Mouse (Mus musculus): ENCODE data around the gene Thrap3.
"Not testable (repeated sequence)": the region's sequence is repeated elsewhere in the genome, so short reads cannot be mapped to it uniquely, and the experiment has no call there.

Thrap3 gene

DNA sequence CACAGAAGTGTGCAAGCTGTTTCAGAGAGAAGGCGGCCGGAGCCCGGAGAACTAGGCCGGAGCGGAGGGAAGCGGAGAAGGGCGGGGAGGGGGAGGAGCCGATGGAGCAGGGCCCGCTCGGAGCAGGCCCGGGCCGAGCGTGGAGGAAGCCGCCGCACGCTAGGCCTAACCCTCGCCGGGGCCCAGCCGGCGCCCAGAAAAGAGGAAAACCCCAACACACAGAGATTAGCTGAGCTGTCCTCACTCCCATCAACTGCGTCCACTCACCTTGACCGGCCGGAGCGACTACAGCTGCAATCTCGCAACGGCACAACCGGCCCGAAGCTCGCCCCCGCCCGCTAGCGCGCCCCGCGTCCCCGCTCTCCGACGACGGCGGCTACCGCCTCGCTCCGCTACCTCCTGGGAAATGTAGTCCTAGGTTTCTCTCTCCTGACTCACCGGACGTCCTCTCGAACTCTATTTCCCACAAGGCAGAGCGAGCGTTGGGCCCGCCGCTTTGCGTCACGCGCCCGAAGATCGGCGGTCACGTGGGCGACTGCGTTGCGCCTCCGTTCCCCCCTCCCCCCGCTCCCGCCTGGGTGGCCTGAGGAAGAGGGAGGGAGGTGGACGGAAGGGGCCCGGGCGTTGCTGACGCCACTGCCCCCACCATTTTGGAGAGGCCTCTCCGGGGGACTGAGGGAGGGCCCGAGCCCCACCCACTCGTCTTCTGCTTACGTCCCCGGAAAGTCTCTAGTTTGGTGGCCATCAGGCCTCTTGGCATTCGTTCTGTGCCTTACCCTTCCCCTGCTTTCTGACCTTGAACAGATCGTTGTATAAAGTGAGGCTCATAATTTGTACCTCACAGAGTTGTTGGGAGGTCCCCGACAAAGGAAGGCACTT lies at the start of gene Thrap3:
Gene Thrap3 (minus strand): TSS at position 458 of the 879 bp plus-strand sequence.
- peak; percentile 97 for DNase-seq

DNA sequence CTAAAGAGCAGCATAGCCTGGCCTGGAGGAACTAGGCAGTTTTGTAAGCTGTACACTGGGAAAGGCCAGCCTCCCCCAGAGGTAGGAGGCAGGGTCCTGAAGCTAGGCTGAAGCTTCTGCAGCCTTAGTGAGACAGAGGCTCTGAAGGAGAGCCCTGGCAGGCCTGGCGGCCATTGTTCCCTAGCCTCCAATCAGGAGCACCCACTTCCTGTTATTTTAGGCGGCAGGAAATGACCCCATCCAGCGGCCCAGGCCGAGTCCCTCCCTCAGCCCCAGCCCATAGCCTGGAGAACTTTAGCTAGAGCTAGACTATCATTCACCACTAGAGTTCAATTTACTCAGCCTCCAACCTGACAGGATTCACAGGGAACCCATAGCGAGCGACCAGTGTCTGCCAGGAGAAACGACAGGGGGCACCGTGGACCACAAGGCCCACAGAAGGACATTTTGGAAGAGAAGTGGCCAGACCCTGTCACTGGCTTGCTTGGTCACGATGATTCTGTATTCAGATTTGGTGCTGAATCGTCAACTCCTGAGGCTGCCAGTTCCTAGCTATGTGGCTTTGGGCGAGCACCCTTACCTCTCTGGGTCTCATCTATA lies 49.2 kb upstream of the Thrap3 start:
- DNase-seq: no peak

DNA sequence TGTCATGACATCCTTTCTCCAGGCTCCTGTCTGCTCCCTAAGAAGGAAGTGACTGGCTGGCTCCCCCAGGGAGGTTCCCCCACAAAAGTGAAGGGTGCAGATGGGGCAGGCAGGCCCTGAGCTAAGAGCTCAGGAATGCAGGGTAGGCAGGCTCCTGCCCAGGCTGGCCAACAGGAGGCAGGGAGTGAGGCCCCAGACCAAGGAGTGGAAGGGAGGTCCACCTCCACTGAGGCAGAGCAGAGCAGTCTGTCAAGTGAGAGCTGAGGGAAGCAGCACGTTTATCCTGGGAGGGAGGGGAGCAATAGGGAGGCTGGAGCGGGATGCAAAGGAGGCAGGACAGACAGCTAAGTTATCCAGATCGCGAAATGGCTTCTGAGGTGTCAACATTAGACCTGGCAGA lies 48.1 kb upstream of the Thrap3 start:
- DNase-seq: no peak

DNA sequence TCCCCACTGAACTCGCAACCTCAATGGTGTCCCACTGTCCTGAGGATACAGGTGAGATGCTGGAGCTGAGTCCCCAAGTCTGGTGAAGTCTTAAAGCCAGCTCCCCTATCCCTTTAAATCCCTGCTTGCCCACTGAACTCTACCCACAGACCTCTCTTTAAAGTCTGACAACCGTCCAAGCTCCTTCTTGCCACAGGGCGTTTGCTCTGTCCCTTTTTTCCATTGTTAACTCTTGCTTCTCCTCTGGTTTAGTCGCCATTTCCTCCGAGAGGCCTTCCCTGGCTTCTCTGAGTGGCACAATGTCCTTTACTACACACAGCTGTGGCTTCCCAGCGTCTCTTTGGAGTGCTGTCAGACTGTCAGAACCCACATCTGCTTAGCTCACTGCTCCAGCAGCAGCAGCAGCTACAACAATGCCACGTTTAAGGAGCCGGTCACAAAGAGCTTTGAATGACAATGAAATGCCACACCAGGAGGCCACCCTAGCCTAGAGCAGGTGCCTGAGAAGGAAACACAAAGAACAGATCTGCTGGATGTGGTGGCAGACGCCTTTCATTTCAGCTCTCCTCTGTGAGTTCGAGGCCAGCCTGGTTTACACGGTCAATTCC lies 45.8 kb upstream of the Thrap3 start:
- DNase-seq: no peak

DNA sequence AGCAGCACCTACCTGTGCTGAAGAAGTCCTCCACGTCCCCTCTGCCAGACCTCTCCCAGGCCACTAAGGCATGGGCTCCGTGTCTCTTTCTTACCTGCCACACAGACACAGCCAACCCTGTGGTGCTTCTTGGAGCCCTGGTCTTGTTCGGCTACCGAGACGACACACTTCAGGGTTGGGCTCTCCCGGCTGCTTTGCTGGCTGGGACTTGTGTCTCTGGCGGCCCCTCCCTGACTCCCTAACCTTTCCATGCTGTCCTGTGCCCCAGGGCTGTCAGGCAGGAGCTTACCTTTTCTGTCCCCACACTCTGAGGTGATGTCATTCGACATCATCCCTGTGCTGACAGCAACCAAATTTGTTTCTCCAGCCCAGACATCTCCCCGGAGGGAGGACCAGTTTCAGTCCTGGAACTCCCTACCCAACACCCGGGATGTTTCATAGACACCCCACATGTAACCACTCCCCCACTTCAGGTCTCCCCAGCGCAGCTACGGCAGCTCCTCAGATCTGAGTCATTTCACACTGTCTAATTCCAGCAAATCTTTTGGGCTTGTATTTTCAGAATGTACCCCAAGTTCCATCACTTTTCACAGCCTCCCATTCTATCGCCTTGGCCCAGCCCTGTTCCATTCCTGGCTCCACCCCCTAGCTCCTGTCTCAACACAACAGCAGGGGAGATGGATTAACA lies 43.8 kb upstream of the Thrap3 start:
- DNase-seq: no peak

DNA sequence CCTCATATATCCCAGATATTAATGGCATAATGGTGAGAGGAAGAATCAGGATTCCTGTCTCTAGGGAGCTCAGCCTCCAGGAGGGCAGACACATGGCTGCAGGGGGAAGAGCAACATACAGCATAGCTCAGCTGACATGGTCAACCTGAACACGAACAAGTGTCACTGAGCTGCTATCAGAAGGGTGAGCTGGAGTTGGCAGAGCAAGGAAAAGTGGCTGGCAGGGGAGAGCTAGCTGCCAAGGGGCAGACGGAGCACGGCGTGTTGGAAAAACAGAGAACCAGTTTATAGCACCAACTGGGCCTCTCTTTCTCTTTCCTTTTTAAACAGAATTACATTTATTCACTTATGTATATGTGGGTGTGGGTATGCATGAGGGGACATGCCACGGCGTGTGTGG lies 40.0 kb upstream of the Thrap3 start:
- no peak for DNase-seq

DNA sequence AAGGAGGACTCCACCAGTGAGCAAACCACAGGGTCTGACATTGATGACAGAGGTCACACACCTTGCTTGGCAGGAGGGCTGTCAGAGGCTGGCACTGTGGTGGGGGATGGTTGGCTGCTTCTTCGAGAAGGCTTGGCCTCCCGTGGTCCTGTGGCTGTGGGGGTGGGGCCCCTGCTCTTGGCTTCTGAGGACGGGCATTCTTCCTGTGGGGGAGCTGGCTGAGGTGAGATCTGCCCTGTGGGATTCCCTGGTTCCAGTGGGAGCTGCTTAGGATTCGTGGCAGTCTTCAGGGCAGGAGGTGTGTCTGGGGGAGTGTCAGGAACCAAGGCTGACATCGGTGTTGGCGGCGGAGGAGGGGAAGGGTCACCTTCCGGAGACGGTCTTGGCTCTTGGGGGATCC lies 39.4 kb upstream of the Thrap3 start:
- no peak for DNase-seq

DNA sequence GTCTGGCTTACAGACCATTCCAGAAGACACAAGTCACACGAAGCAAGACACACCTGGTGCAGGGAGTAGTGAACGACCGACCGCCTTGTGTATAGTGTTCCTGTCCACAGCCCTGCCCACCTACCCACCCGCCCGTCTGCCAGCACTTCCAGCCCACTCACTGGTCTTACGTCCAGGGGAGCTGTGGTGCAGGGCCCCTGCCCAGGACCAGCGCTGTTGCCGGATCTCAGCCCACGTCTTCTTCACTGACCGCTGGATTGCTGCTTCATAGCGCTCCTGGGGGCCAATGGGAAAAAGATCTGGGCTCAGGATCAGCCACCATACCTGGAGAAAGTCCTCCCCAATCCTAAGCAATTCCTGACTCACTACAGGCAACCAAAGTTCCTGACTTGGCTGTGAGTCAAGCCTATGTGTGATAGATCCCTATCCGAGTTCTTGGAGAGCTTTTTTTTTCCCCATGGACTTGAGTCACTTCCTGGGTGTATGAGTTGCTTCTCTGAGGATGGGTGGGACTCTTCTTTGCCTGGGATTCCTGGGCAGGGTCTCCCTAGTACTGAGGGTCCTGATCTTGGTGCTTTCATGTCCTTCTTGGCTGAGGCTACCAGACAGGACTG lies 37.4 kb upstream of the Thrap3 start:
- DNase-seq: no peak

DNA sequence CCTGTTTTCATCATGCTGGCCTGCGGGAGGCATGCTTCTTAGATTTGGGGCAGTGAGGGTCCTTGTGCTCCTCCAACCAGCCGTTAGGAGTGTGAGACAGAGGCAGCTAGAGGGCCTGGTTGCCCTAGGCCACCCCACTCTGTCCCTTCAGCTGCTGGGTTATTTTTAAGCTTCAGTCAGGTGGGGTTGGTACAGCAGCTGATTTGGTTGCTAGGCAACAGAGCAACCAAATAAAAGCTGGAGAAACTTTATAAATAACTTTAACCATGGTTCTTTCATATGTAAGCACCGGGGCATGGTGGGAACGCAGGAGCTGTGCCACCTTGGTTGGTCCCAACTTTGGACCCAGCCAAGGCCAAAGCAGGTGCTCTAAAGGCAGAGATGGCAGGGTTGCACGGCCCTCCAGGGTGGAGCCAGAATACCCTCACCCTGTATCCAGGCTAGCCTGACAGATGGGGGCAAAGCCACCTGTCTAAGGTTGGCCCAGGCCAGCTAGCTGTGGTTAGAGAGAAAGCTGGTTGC lies 35.2 kb upstream of the Thrap3 start:
- no peak for DNase-seq

DNA sequence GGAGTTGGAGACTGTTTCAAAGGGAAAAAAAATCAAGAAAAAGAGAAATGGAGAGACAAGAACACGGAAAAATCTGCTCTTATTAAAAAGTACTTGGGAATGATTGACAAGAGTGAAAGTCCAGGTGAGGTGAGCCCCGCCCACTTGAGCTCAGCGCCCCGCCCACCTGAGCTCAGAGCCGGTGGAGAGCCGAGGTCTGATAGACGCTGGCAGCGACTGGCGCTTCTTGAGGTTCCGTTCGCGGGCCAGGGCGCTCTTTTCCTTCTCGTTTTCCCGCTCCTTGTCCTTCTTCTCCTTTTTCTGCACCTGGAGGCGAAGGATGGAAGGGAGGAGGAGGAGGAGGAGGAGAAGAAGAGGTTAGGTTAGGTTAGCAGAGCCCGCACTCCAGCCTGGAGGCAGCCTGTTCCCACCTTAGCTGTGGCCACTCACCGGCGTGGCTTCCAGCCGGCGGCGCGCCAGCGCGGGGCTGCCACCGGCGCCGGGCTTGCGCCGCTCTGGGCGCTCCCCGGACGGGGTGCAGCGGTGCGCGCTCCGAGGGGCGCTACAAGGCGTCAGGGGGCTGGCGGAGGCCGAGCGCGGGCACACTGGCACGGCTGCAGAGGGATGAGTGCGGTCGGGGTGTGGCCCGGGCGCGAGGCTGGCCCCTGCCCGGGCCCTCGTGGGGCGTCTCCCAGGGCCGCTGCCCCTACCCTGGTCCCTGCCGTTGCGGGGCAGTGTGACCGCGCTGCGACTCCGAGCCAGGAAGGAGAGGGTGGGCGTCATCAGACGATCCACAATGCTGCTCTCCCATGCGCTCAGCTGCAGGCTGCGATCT lies 34.1 kb upstream of the Thrap3 start:
- DNase-seq: no peak

DNA sequence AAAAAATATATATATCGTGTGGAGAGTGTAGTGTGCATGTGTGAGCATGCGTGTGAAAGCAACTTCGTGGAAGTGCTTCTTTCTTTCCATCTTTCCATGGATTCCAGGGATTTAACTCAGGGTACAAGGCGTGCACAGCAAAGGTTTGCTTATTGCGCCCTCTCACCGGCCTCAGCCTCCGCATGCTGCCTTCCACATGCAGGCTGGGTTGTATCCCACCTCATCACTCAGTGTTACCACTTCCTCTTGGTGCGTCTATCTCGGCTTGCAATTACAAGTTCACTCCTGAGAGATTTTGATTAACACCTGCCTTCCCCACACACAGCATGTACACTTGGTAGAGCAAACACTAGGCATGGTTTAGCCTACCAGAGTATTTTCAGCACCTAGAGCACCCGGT lies 32.6 kb upstream of the Thrap3 start:
- peak; percentile 51 for DNase-seq

DNA sequence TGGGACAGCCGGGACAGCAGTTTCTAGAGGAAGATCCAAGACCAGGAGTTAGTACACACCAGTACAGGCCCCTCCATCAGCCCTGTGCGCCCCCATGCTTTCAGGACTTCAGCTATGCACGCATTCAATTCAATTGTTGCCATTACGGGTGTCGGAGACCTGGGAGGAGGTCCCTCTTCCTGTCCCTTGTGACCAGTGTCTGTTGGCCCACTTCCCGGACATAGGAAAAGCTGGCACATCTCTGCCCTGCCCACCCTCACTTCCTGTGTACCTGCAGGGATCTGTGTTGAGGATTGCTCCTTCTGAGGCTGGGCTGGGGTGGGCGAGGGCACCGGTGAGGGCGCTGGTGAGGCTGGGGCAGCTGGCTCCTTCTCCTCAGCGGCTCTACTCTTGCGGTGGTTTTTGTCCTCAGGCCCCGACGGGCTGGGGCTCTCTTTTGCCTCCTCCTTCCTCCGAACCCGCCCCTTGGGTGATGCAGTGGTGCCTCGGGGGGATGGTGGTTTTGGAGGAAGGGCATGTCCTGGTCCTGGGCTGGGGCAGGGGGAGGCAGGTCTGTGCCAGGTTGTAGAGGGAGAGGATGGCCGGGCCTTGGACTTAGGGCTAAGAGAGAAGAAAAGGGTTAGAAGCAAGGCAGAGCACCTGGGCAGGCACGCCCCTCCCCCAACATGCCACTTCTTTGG lies 32.1 kb upstream of the Thrap3 start:
- peak; percentile 53 for DNase-seq

DNA sequence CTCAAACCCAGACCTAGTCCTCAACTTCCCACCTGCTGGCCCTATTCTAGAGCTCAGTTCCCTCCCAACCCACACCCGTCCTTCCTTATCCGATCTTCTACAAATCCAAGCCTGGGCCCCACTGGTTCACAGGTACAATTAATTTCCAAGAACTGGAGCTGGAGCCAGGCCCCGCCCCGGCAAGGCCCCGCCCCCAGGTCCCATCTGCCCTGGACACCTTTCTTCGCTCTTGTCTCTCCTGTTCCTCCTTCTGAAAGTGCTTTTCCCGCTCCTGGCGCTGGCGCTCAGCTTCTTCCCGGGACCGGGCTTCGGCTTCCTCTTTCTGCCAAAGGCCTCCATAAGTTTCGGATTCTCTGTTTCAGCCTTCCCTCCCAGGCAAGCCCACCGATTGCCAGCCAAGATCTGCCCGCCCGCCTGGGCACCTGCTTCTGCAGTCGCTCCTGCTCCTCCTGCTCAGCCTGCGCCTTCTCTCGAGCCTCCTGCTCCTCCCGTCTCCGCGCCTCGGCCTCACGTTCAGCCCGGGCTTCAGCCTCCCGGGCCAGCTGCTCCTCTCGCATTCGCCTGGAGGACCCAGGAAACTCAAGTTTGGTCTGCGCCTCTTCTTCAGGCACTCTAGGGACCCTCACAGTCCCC lies 31.2 kb upstream of the Thrap3 start:
- DNase-seq: no peak

DNA sequence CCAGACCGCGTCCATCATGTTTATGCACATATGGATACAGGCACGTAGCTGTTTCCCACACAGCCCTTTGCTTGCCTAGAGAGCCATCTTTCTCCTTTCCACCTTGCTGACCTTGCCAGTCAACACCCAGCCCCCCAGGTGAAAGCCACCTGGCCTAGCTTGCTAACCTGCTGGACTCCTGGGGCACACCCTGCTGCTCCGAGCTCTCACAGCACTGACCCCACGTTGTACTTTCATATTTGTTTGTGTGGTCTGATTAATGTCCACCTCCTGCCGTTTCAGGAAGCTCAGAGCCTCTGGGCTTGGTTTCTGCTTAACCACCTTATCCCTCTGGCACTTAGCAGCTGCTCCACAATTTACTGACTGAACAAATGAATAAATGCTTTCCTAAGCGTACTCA lies 27.3 kb upstream of the Thrap3 start:
- DNase-seq: no peak

DNA sequence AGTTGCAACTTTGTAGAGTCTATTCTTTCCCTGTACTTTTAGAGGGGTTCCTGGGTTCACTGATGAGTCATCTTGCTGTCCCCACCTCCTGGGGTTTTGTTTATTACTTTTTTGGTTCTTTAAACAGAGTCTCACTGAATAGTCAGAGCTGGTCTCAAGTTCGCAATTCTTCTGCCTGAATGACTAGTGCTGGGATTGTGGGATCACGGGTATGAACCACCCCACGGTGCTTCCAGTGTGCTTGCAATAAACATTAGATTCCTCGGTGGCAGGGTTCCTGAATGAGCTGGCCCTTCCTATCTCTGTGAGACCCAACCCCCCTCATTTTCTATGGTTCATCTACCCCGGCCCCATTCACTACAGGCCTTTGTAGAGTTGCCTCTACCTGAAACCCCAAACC lies 25.6 kb upstream of the Thrap3 start:
- no peak for DNase-seq

DNA sequence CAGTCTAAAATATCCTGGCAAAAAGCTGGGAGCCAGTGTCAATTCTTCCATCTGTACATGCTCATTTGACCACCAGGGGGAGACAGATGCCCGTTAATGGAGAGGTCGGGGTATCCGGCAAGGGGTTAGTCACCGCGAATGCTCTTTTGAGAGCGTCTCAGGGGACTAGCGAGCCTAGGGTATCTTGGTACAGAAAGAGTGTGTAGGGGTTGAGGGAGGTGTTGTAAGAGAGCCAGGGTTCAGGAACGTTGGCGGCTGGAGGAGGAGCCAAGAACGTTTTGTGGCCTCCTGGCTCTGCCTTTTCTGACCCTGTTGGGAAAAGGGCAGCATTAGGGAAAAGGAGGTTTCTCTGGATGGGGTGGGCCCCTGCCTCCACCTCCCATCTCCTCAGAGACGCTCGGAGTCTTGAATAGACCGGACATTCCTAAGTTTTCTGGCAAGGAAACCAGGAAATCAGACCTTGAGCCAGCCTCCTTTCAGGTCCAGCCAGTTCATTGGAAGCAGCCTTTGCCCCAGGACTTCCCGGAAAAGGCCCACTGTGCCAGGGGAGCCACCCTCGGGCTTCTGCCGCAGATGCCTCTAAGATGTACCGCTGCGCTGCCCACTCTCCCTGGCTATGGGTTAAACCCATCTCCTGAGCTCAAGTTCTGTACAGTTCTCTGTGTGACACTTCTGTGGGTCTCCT lies 24.7 kb upstream of the Thrap3 start:
- peak; percentile 94 for DNase-seq

DNA sequence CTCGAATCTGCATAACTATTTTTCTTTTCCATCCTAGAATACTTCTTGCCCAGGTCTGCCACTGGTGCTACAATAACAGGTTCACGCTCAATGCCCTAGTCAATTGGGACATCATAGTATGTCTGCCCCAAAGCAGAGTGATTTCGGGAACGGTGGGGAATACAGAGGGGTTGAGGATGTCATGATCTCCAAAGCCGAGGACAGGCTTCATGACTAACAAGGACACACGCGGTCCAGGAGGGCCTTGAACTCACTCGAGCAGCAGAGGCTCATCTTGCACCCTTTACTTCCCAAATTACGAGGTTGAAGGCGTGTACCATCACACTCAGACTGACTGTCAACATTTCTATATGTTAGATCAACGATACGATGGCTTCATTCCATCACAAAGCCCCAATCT lies 24.1 kb upstream of the Thrap3 start:
- no peak for DNase-seq

DNA sequence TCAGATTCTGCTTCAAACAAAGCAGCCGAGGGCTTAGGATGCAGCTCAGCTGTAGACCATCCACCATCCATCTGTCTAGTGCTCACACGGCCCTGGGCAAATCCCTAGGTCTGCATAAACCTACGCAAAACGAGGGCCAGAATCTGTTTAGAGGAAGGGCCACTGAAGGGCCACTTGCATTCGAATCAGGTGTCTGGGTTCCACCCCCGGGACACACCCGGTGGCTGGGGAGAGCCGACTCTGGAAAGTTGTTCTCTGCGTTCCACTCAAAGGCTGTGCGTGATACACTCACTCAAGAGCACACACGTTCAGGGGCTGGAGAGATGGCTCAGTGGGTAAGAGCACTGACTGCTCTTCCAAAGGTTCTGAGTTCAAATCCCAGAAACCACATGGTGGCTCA lies 20.1 kb upstream of the Thrap3 start:
- no peak for DNase-seq

DNA sequence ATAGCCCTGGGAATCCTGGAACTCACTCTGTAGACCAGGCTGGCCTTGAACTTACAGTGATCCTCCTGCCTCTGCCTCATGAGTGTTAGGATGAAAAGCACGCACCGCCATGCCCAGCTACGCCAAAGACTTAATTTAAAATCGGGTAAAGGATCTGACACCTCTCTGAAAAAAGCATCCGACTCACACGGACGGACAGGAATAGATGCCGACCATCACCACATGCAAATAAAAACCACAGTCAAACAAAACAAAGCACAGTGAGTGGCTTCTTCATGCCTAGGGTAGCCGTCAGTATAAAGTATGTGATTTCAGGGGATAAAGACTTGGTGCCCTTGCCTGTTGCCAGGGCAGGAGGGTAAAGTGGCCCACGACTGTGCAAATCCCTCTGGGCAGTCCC lies 17.5 kb upstream of the Thrap3 start:
- no peak for DNase-seq

DNA sequence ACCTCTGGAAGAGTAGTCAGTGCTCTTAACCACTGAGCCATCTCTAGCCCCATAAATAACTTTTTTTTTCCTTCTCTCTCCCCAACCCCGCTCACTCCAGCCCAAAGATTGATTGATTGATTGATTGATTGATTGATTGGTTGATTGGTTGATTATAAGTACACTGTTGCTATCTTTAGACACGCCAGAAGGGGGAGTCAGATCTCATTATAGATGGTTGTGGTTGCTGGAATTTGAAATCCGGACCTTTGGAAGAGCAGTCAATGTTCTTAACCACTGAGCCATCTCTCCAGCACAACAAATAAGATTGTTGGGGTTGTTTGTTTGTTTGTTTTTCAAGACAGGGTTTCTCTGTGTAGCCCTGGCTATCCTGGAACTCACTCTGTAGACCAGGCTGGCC lies 17.0 kb upstream of the Thrap3 start:
- DNase-seq: not testable (repeated sequence)

Measured in thymus, postnatal 4 days (tissue).